Mouse (Mus musculus): ENCODE measurements around the gene Emc4.

Emc4 gene

GRCm38 (mm10) chr2:112367726-112368673, at the start of gene Emc4:
Gene Emc4, minus strand, starts transcription at chr2:112368027.
- DNase-seq: peak; percentile 74 to 85

GRCm38 (mm10) chr2:112407030-112407429, 39.2 kb upstream of the Emc4 start:
- DNase-seq: no peak

- no peak for DNase-seq
Measured at GRCm38 (mm10) chr2:112396649-112397048, 28.8 kb upstream of the Emc4 start.

- no peak for DNase-seq
Measured at GRCm38 (mm10) chr2:112393958-112394357, 26.1 kb upstream of the Emc4 start.

GRCm38 (mm10) chr2:112392689-112393088, 24.9 kb upstream of the Emc4 start:
- DNase-seq: no peak

GRCm38 (mm10) chr2:112391346-112392000, 23.6 kb upstream of the Emc4 start:
- no peak for DNase-seq

GRCm38 (mm10) chr2:112390843-112391242, 23.0 kb upstream of the Emc4 start:
- DNase-seq: no peak

GRCm38 (mm10) chr2:112381219-112381618, 13.4 kb upstream of the Emc4 start:
- DNase-seq: no peak

- no peak for DNase-seq
Measured at GRCm38 (mm10) chr2:112380131-112380530, 12.3 kb upstream of the Emc4 start.

GRCm38 (mm10) chr2:112378973-112379898, 11.4 kb upstream of the Emc4 start, which contains the start of gene Katnbl1:
Gene Katnbl1, plus strand, starts transcription at chr2:112379211.
- DNase-seq: peak; percentile 90 to 97

- DNase-seq: no peak
Measured at GRCm38 (mm10) chr2:112374610-112375009, 6.8 kb upstream of the Emc4 start.

- no peak for DNase-seq
Measured at GRCm38 (mm10) chr2:112373141-112373540, 5.3 kb upstream of the Emc4 start.

GRCm38 (mm10) chr2:112369941-112370340, 2.1 kb upstream of the Emc4 start:
- DNase-seq: no peak

GRCm38 (mm10) chr2:112367222-112367621, 605 bp downstream of the Emc4 start:
- no peak for DNase-seq

- no peak for DNase-seq
Measured at GRCm38 (mm10) chr2:112360781-112361169, 7.1 kb downstream of the Emc4 start.

- DNase-seq: no peak
Measured at GRCm38 (mm10) chr2:112360012-112360780, 7.6 kb downstream of the Emc4 start.

- DNase-seq: no peak
Measured at GRCm38 (mm10) chr2:112359611-112360010, 8.2 kb downstream of the Emc4 start.

- DNase-seq: no peak
Measured at GRCm38 (mm10) chr2:112353685-112354455, 14.0 kb downstream of the Emc4 start.

- no peak for DNase-seq
Measured at GRCm38 (mm10) chr2:112348246-112348645, 19.6 kb downstream of the Emc4 start.

- no peak for DNase-seq
Measured at GRCm38 (mm10) chr2:112341117-112341516, 26.7 kb downstream of the Emc4 start.

GRCm38 (mm10) chr2:112339736-112340135, 28.1 kb downstream of the Emc4 start:
- peak in 1 of 2 experiments; percentile 16 for DNase-seq
